Mouse (Mus musculus): ENCODE data around the gene Helz.
"Not testable (repeated sequence)": the region's sequence is repeated elsewhere in the genome, so short reads cannot be mapped to it uniquely, and the experiment has no call there.

DNA sequence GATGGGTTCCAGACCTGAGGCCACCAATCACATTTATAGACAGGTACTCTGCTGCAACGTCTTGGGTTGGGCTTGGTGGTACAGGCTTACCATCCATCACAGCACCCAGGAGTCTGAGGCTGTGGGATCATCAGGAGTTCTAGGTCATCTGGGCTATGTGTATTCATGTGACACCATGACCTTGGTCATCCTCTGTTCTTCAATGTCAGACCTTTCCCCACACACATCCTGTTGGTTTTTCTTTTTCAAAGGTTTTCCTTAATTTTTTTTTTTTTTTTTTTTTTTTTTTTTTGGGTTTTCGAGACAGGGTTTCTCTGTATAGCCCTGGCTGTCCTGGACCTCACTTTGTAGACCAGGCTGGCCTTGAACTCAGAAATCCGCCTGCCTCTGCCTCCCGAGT is 43.4 kb upstream of the Helz start:
- TF ChIP-seq CTCF, EP300 (IDR thresholded peaks at IDR 0.05; ENCODE audit: low read depth): not testable (repeated sequence)
